Mouse (Mus musculus): ENCODE measurements around the gene Ndufb2.

DNA sequence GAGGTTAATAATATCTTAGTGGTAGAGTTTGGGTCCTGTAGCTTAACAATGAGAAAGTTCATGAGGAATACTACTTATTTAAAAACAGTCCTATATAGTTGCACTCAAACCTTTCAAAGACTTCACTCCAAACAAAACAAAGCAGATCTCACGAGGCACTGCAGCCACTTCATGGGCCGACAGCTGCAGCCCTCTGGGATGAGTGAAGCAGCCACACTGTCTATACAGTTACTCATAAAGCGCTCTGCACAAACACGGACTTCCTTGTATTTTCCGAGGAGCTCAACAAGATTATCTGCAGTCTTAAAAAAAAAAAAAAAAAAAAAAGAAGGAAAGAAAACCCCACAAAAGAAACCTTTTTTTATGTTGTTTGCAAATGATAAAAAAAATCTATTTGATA, 15.0 kb downstream of the Ndufb2 start:
- TF ChIP-seq POU5F1 (IDR thresholded peaks at IDR 0.05; ENCODE audit: borderline replicate concordance, low read length) (no peak), CTCF (conservative IDR thresholded peaks at IDR 0.05; ENCODE audit: low read length) (no peak)

Data from E14TG2a.4 (cell line).